Mouse (Mus musculus) cerebellum, postnatal 25 days (tissue): Measurements from ENCODE around the gene Scd2.
"Not testable (repeated sequence)": the region's sequence is repeated elsewhere in the genome, so short reads cannot be mapped to it uniquely, and the experiment has no call there.

Source experiments
- DNase-seq, 2 experiments: peaks; one replicate each; pipeline ENCODE4 v3.0.0; 2021; ENCODE audit warnings: mixed read lengths in 2 of 2

Scd2 gene

DNA sequence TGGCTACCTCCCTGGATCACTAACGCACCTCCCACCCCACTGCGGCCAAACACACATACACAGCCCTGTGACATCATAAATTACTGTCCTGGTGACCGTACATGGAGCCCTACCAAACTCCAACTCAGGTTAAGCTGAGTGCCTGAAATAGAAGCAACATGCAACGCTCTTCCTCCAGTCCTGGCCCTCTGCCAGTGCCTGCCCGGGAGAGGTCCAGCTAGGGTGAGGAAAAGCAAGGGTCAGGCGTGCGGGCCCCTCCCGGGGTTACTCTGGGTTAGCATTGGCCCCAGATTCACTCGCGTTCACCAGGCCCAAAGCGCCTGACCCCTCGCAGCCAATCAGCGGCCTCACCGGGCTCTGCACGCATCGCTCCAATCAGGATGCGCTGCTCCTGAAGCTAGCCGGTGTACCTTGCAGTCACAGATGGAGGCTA lies 20.9 kb downstream of the Scd2 start:
- peak; percentile 94 to 95 for DNase-seq

GRCm38 (mm10) chr19:44314871-44315414 lies 21.5 kb downstream of the Scd2 start:
- peak in 1 of 2 experiments; percentile 65 for DNase-seq

DNA sequence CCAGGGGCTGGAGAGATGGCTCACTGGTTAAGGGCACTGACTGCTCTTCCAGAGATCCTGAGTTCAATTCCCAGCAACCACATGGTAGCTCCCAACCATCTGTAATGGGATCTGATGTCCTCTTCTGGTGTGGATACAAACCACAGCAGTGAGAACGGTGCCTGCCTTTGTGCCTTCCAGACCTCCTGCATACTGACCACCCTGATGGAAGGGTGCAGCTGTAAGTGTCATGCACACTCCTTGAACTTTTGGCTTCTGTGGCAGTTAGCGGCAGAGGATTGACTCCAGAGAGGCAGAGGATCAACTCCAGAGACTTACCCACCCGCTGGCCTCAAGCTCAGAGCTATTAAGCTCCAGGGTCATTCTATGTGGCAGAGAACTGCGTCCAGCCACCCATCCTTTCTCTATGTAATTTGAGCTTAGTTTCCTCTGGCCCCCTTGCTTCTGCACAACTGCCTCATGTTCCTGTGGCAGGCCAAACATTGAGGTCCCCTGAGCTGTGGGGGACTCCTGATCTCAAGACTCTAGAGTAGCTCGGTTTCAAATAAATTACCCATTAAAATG lies 23.4 kb downstream of the Scd2 start:
- DNase-seq, result no peak

- DNase-seq, result no peak
Observed at GRCm38 (mm10) chr19:44317391-44317790, 23.9 kb downstream of the Scd2 start.

DNA sequence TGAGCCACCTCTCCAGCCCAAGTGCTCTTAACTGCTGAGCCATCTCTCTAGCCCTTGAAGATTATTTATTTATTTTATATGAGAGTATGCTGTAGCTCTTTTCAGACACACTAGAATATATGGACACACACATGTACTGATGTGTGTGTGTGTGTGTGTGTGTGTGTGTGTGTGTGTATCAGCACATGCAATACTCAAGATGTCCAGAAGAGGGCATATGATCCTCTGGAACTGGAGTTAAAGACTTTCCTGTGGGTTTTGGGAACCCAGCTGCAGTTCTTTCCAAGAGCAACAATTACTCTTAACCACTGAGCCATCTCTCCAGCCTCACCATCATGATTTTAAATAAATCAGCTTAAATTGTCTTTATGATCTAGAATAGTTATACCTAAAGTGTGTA lies 25.1 kb downstream of the Scd2 start:
- DNase-seq, result no peak

DNA sequence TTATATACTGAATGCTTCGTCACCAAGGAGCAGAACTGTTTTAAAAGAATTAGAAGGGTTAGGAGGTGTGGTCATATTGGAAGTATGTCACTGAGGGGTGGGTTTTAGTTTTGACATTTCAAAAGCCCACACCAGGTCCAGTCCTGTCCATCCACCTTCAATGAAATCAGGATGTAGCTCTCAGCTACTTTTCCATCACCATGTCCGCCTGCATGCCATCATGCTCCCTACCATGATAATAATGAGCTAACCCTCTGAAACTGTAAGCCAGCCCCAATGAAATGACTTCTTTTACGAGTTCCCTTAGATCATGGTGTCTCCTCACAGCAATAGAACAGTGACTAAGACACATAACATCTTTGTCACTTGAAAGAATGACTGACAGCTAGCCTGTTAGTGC lies 26.8 kb downstream of the Scd2 start:
- no peak for DNase-seq

DNA sequence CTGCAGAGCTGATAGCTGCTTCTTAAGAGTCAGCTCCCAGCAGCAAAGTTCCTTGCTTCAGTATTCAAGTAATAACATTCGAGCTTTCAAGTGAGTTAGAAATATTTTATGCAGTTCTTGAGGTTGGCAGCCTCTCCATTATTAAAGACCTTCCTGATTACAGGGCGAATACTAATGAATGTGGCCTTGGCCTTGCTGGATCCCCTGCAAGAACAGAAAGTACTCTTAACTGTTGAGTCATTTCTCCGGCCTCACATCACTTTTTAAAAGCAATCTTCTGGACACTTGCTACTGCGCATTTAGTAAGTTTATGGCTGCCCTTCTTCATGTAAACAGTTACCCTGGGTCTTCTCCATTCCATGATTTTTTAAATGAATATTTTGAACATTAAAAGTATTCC lies 27.7 kb downstream of the Scd2 start:
- no peak for DNase-seq

- DNase-seq, result no peak
Observed at GRCm38 (mm10) chr19:44321631-44322030, 28.2 kb downstream of the Scd2 start.

DNA sequence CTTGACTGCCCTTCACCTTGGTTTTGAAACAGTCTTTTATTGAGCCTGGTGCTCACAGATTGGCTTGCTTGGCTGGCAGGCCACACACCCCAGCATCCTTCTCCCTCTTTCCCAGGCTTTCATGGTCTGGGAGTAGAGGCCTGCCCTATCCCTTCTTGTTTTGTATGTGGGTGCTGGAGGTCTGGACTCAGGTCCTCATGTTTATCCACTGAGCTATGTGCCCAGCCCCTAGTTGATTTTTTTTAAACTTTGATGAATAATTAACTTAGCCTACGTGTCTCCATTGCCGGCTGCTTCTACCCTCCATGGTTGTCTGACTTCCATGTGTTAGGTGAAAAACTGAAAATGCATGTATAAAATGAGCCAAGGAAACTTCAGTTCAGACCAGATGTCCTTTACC lies 36.1 kb downstream of the Scd2 start:
- DNase-seq, result no peak

GRCm38 (mm10) chr19:44331128-44331527 lies 37.7 kb downstream of the Scd2 start:
- not testable (repeated sequence) for DNase-seq

GRCm38 (mm10) chr19:44331911-44332310 lies 38.4 kb downstream of the Scd2 start:
- no peak for DNase-seq

DNA sequence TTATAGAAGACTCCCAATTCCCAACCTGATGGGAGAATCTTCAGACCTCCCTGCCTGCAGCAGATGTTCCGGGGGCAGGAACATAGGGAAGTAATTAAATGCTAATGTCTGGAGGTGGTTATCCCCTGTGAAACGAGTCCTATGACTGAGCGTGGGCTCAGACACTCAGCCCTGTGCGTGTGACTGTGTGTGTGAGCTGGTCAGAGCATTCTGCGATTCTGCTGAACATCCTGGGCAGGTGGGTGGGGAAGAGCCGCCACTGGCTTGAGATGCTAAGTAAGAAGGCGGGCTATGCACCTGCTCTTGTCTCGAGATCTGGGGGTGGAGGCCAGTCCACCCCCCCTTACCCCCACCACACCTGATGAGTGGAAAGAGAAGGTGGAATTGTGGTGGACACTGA lies 38.9 kb downstream of the Scd2 start:
- DNase-seq, result no peak

DNA sequence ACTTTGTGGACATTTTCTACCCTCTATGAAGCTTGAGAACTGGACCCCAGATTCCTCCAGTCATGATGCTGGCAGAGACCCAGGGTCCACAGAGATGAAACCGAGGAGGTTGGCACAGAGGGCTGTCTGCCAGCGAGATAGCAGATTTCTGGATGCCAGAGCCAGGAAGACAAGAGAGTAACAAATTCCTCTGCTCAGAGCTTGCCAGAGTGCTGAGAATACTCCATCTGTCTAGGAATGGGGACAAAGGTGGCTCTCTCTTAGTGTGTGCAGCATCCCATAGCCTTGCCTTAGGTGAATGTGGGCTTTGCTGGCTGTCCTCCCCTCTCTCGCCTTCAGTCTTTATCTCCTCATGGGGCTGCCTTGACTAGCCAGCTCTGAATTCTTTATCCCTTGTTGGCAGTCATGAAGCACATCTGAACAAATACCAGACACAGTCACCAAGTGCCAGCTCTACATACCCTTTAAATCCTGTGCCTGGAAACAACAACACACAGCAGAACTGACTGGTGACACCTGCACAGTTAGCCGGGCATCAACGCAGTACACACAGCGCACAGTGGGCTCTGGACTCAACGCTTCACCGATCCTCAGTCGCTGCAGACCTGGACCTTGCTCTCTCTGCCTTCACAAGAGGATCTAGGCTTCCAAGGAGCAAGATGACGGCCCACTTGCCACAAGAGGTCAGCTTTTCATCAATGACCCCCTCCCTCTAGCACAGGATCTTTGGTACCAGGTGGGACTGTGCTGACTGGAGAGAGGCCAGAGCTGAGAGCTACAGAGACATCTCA lies 39.6 kb downstream of the Scd2 start, which contains the start of gene Scd4:
Gene Scd4, plus strand, starts transcription at position 260 of the 791 bp plus-strand sequence.
- peak; percentile 79 to 89 for DNase-seq

GRCm38 (mm10) chr19:44333991-44334390 lies 40.5 kb downstream of the Scd2 start:
- no peak for DNase-seq

DNA sequence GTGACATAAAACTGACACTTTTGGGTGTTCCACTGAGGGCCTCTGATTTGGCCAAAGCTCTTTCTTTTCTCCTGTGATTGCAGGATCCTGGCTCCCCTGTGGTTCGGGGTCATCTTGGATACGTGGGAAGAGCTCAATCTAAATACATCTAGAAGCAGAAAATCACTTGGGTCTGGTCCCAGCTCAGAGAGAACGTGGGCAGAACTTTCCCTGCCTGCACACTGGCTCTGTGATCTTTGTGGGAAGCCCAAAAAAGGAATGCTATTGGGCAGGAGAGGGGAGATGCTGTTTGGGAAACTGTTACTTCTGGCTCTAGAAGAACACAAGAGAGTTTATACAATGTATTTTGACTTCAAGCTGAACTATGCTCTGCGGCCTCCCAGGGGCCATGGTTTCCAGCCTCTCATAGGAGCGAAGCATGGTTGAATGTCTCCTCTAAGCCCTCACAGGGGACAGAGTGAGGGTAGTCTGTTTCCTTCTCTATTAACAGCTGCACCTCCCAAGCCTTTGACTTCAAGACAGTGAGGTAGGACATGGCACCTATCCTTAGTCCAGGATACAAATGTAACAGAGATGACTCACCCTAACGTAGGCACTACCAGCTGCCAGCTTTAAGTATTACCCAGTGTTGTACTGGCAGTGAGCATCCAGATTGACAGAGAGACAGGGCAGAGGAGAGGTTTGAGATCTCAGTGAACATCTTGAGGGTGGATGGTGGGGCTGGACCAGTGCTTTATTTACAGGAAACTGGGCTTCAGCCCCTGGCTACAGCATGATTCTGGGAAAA lies 42.6 kb downstream of the Scd2 start:
- DNase-seq, result no peak

- DNase-seq, result no peak
Observed at GRCm38 (mm10) chr19:44349689-44350088, 56.2 kb downstream of the Scd2 start.

GRCm38 (mm10) chr19:44351756-44352155 lies 58.3 kb downstream of the Scd2 start:
- DNase-seq, result no peak
